Mouse (Mus musculus) MEL (cell line): ENCODE results near the gene Eva1c. TPM values are rescaled to one million over a fixed set of nuclear protein-coding genes. Genes with fewer than 3 reads are reported as not detected.

ENCODE experiments used
- DNase-seq: peaks from one replicate; pipeline ENCODE4 v3.0.0; 2011; ENCODE audit warnings: low read depth, low spot score
- H3K27ac ChIP-seq: 2 replicates; pipeline ENCODE4 v1.5.1; 2012; ENCODE audit warnings: low read depth, mild to moderate bottlenecking, control low read depth, low read length, moderate library complexity; ENCODE audit not compliant: control insufficient read depth
- H3K27me3 ChIP-seq, 2 experiments: fragments of 150-350 bp in 1 of 2; sonication (generic) in 1 of 2; 2 replicates each; pipeline ENCODE4 v1.6.1; 2012; ENCODE audit warnings: low read length in 2 of 2, mild to moderate bottlenecking in 2 of 2, improper control_type of control experiment in 1 of 2, moderate library complexity in 1 of 2; ENCODE audit not compliant: insufficient read depth in 2 of 2, control insufficient read depth in 1 of 2
- H3K36me3 ChIP-seq, 2 experiments: 2 replicates each; pipeline ENCODE4 v1.6.1; 2012 to 2014; ENCODE audit warnings: low read length in 2 of 2, improper control_type of control experiment in 1 of 2, inconsistent platforms in 1 of 2, mild to moderate bottlenecking in 1 of 2; ENCODE audit not compliant: insufficient read depth in 2 of 2, control insufficient read depth in 1 of 2
- H3K4me1 ChIP-seq, 2 experiments: fragments of 150-350 bp in 1 of 2; sonication (generic) in 1 of 2; 2 replicates each; pipeline ENCODE4 v1.6.1; 2012; ENCODE audit warnings: low read length in 2 of 2, improper control_type of control experiment in 1 of 2, mild to moderate bottlenecking in 1 of 2; ENCODE audit not compliant: insufficient read depth in 2 of 2, control insufficient read depth in 1 of 2
- H3K4me3 ChIP-seq, 2 experiments: fragments of 150-350 bp in 1 of 2; sonication (generic) in 1 of 2; 2 replicates each; pipeline ENCODE4 v1.5.1; 2012; ENCODE audit warnings: low read depth in 2 of 2, low read length in 2 of 2, mild to moderate bottlenecking in 2 of 2, moderate library complexity in 2 of 2, control low read depth in 1 of 2, improper control_type of control experiment in 1 of 2; ENCODE audit not compliant: control insufficient read depth in 1 of 2, insufficient read depth in 1 of 2
- H3K79me2 ChIP-seq: 2 replicates; pipeline ENCODE4 v1.6.1; 2012; ENCODE audit warnings: mild to moderate bottlenecking, low read length, moderate library complexity; ENCODE audit not compliant: control insufficient read depth, poor library complexity, insufficient read depth
- H3K9ac ChIP-seq: 2 replicates; pipeline ENCODE4 v1.6.1; 2012; ENCODE audit warnings: low read depth, mild to moderate bottlenecking, control low read depth, low read length, moderate library complexity; ENCODE audit not compliant: control insufficient read depth, poor library complexity, severe bottlenecking
- H3K9me3 ChIP-seq: fragments of 150-350 bp; sonication (generic); replicated peaks from 2 replicates; pipeline ENCODE4 v1.6.1; 2012; ENCODE audit warnings: mild to moderate bottlenecking, low read length, improper control_type of control experiment, moderate library complexity; ENCODE audit not compliant: insufficient read depth
- CHD1 ChIP-seq: IDR thresholded peaks from 2 replicates; pipeline ENCODE4 v1.6.1; 2012; ENCODE audit warnings: low read depth, mild to moderate bottlenecking, inconsistent platforms, low read length, improper control_type of control experiment
- ELF1 ChIP-seq: IDR thresholded peaks from 2 replicates; pipeline ENCODE4 v1.6.1; 2014; ENCODE audit warnings: low read depth, mild to moderate bottlenecking, inconsistent platforms, low read length, improper control_type of control experiment, moderate library complexity
- EP300 ChIP-seq, 2 experiments: IDR thresholded peaks; 2 replicates each; pipeline ENCODE4 v1.6.1; 2011; ENCODE audit warnings: improper control_type of control experiment in 2 of 2, low read length in 2 of 2, low read depth in 1 of 2, mild to moderate bottlenecking in 1 of 2
- JUND ChIP-seq: IDR thresholded peaks from 2 replicates; pipeline ENCODE4 v1.6.1; 2011; ENCODE audit warnings: low read depth, mild to moderate bottlenecking, improper control_type of control experiment, low read length
- KAT2A ChIP-seq: conservative IDR thresholded peaks from 2 replicates; pipeline ENCODE4 v1.6.1; 2012; ENCODE audit warnings: low read depth, low read length, improper control_type of control experiment, inconsistent platforms
- MAFK ChIP-seq: IDR thresholded peaks from 2 replicates; pipeline ENCODE4 v1.6.1; 2011; ENCODE audit warnings: low read depth, mild to moderate bottlenecking, low read length, improper control_type of control experiment, borderline replicate concordance
- MAZ ChIP-seq: IDR thresholded peaks from 2 replicates; pipeline ENCODE4 v1.6.1; 2012; ENCODE audit warnings: low read depth, mild to moderate bottlenecking, inconsistent platforms, low read length, improper control_type of control experiment
- NELFE ChIP-seq: IDR thresholded peaks from 2 replicates; pipeline ENCODE4 v1.6.1; 2011; ENCODE audit warnings: low read depth, low read length, improper control_type of control experiment
- NRF1 ChIP-seq: IDR thresholded peaks from 2 replicates; pipeline ENCODE4 v1.6.1; 2014; ENCODE audit warnings: low read depth, mild to moderate bottlenecking, inconsistent platforms, low read length, improper control_type of control experiment, moderate library complexity; ENCODE audit not compliant: poor library complexity, insufficient read depth, severe bottlenecking
- POLR2A ChIP-seq, 2 experiments: IDR thresholded peaks; 2 replicates each; pipeline ENCODE4 v1.6.1; 2011 to 2012; ENCODE audit warnings: low read length in 2 of 2, mild to moderate bottlenecking in 2 of 2, control low read depth in 1 of 2, improper control_type of control experiment in 1 of 2, low read depth in 1 of 2, moderate library complexity in 1 of 2; ENCODE audit not compliant: control insufficient read depth in 1 of 2, insufficient read depth in 1 of 2, poor library complexity in 1 of 2
- POLR2AphosphoS2 ChIP-seq: IDR thresholded peaks from 2 replicates; pipeline ENCODE4 v1.6.1; 2011; ENCODE audit warnings: low read length, improper control_type of control experiment
- RAD21 ChIP-seq: IDR thresholded peaks from 2 replicates; pipeline ENCODE4 v1.6.1; 2011; ENCODE audit warnings: mild to moderate bottlenecking, low read depth, low read length, improper control_type of control experiment
- RCOR1 ChIP-seq: IDR thresholded peaks from 2 replicates; pipeline ENCODE4 v1.6.1; 2012; ENCODE audit warnings: low read depth, mild to moderate bottlenecking, inconsistent platforms, low read length, improper control_type of control experiment
- SIN3A ChIP-seq: IDR thresholded peaks from 2 replicates; pipeline ENCODE4 v1.6.1; 2012; ENCODE audit warnings: low read length, improper control_type of control experiment, inconsistent platforms
- TAL1 ChIP-seq: IDR thresholded peaks from 2 replicates; pipeline ENCODE4 v1.6.1; 2012; ENCODE audit warnings: mild to moderate bottlenecking, inconsistent platforms, low read length, moderate library complexity, mixed read lengths
- TCF12 ChIP-seq: IDR thresholded peaks from 2 replicates; pipeline ENCODE4 v1.6.1; 2014; ENCODE audit warnings: low read depth, mild to moderate bottlenecking, inconsistent platforms, low read length, improper control_type of control experiment, moderate library complexity
- ZC3H11A ChIP-seq: IDR thresholded peaks from 2 replicates; pipeline ENCODE4 v1.6.1; 2012; ENCODE audit warnings: low read depth, mild to moderate bottlenecking, inconsistent platforms, low read length, improper control_type of control experiment
- ZKSCAN1 ChIP-seq: IDR thresholded peaks from 2 replicates; pipeline ENCODE4 v1.6.1; 2012; ENCODE audit warnings: low read depth, mild to moderate bottlenecking, inconsistent platforms, low read length, improper control_type of control experiment, moderate library complexity
- ZNF384 ChIP-seq: IDR thresholded peaks from 2 replicates; pipeline ENCODE4 v1.6.1; 2012; ENCODE audit warnings: low read depth, mild to moderate bottlenecking, inconsistent platforms, low read length, improper control_type of control experiment
- polyA plus RNA-seq, 2 experiments: library from polyadenylated mRNA; stranded (reverse) in 1 of 2; unstranded in 1 of 2; fragments of >175 nt in 1 of 2; fragments of >200 nt in 1 of 2; gene quantifications; 2 replicates each; pipeline versions ENCODE4 v1.2.1 to v1.2.4; 2012; ENCODE audit warnings: low replicate concordance in 2 of 2, low read depth in 1 of 2; ENCODE audit not compliant: insufficient read length in 2 of 2, insufficient read depth in 1 of 2, missing spikeins in 1 of 2
- total RNA-seq: library from RNA; depleted of rRNA; stranded (reverse); fragments of 300-350 nt; gene quantifications from 2 replicates; pipeline ENCODE4 v1.2.3, GENCODE M21; 2012

Eva1c gene
- total and polyA plus RNA-seq, 3 experiments, result 0.06 TPM; not detected in 2

GRCm38 (mm10) chr16:90809975-90810715 is 16.4 kb upstream of the Eva1c start, which contains the start of gene Urb1 (continued):
- TF ChIP-seq CHD1 (no peak), ZNF384 (no peak), MAFK (no peak), RCOR1 (no peak), NRF1 (no peak), RAD21 (no peak), NELFE (peak; percentile 74), ZC3H11A (no peak), KAT2A (no peak), JUND (no peak), MAZ (no peak; the same call in 1 of the 2 replicates), POLR2A (IDR thresholded peaks at IDR 0.05; ENCODE audit: control insufficient read depth in 1 of 2, insufficient read depth in 1 of 2, low read depth in 1 of 2, low read length in 2 of 2, poor library complexity in 1 of 2) (peak; percentile 65 to 76; a peak in 3 of 4 replicates)

- peaks cover 0 to 11% of the 10 kb centered on the region in 2 experiments; a peak in 2 of 4 replicates for H3K4me1 ChIP-seq
- DNase-seq, result no peak
Observed at GRCm38 (mm10) chr16:90810716-90811256, 15.7 kb upstream of the Eva1c start.

GRCm38 (mm10) chr16:90812086-90812485 is 14.4 kb upstream of the Eva1c start:
- Histone ChIP-seq H3K79me2 (peaks cover 28% of the 10 kb centered on the region), H3K4me3 (no peak overlapping the region), H3K4me1 (peaks cover 0 to 11% of the 10 kb centered on the region in 2 experiments; a peak in 2 of 4 replicates), H3K9me3 (no peaks in the 10 kb centered on the region), H3K27ac (no peak overlapping the region), H3K9ac (no peak overlapping the region), H3K27me3 (peaks cover 0 to 4% of the 10 kb centered on the region in 2 experiments; a peak in 3 of 4 replicates), H3K36me3 (peaks cover 0 to 10% of the 10 kb centered on the region in 2 experiments; a peak in 1 of 4 replicates)
- no peak for TF ChIP-seq ELF1
- no peak for TF ChIP-seq POLR2AphosphoS2
- TF ChIP-seq NRF1, result no peak
- TF ChIP-seq ZKSCAN1, result no peak
- no peak for DNase-seq

More at GRCm38 (mm10) chr16:90810716-90811256, 15.7 kb upstream of the Eva1c start:
- no peak for TF ChIP-seq TCF12
- no peak for TF ChIP-seq EP300 (IDR thresholded peaks at IDR 0.05; ENCODE audit: low read depth in 1 of 2, low read length in 2 of 2)
- no peak for TF ChIP-seq SIN3A
- no peak for TF ChIP-seq TAL1
- Histone ChIP-seq H3K27me3 (peaks cover 0 to 3% of the 10 kb centered on the region in 2 experiments; a peak in 2 of 4 replicates), H3K79me2 (peaks cover 30% of the 10 kb centered on the region), H3K4me3 (no peak overlapping the region), H3K9me3 (no peaks in the 10 kb centered on the region), H3K36me3 (peaks cover 0 to 10% of the 10 kb centered on the region in 2 experiments; a peak in 1 of 4 replicates), H3K27ac (no peak overlapping the region), H3K9ac (no peak overlapping the region)
